Mouse (Mus musculus): ENCODE data around the gene Ripor3.

Ripor3 gene

DNA sequence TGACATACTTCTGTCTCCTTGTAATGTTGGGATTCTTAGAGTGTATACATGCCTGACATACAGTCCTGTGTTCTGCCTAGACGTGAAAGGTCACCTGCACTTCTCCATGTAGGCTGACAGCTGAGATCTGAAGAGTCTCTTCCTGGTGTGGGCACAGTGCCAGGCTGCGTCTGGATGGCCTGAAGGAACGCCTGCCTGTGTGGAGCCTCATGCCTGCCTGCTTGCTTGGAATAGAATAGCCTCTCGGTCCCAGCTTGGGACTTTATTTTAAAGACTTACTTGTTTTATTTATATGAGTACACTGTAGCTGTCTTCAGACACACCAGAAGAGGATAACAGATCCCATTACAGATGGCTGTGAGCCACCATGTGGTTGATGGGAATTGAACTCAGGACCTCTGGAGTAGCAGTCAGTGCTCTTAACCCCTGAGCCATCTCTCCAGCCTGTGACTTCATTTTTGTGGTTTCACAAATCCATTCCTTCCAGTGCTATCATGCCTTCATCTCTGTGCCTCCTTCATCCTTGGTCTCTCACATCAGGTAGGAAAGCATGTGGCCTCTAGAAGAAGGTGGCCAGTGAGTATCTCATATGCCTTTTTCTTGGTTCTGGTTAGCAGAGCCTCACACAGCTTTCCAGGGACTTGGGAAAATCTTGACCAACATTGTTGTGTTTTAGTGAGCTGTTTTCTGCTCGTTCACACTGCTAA is 52.2 kb downstream of the Ripor3 start:
- in situ Hi-C loops (cut with MboI; ENCODE audit: low sequenced_read_pairs), result no loop called here

DNA sequence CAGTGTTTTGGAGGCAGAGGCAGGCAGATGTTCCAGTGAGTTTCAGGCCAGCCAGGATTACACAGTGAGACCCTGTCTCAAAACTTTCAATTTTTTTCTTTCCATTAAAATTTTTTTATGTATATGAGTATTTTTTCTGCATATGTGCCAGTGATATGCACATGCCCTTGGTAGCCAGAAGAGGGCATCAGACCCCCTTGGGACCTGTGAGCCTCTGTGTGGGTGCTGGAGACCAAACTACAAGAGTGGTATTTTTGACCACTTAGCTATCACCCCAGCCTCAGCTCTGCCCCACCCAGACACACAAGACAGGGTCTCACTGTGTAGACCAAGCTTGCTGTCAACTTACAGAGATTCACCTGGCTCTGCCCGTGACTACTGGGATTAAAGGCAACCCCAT is 52.9 kb downstream of the Ripor3 start:
- in situ Hi-C loops (cut with MboI; ENCODE audit: low sequenced_read_pairs), result no loop called here

DNA sequence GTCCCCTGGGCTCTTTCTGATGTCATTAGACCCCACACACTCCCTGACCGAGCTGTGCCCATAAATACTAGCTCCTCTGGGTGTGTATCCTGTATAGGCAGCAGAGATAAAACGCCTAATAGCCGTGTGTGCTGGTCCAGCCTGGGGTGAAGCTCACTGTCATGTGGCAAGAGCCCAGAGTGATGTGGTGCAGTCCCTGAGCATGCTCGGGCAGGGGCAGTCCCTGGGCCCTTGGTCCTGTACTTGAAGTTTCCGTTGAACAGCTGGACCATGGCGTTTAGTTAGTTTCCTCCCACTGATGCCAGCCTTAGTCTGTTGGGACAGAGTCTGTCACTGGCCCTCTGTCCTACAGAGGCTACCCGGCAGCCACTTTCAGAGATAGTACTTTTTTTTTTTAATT is 55.5 kb downstream of the Ripor3 start:
- in situ Hi-C loops (cut with MboI; ENCODE audit: low sequenced_read_pairs), result no loop called here

DNA sequence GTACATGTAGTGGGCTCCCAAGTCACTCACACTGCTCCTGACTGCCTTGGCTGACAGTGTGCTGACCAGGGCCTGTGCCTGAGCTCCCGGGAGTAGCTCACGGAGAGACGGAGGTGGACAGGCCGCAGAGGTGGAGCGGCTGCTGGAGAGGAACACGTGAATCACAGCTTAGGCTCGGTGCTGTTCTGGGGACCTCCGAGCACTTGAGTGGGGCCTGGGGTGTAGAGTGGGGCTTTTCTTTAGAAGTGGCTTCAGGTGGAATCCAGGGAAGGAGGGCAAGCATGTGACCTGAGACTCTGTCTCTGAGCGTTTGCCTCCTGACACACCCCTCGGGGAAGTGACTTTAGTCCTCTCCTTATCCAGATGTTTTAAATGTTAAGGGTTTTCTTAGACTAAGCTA is 56.6 kb downstream of the Ripor3 start:
- in situ Hi-C loops (cut with MboI; ENCODE audit: low sequenced_read_pairs), result no loop called here

DNA sequence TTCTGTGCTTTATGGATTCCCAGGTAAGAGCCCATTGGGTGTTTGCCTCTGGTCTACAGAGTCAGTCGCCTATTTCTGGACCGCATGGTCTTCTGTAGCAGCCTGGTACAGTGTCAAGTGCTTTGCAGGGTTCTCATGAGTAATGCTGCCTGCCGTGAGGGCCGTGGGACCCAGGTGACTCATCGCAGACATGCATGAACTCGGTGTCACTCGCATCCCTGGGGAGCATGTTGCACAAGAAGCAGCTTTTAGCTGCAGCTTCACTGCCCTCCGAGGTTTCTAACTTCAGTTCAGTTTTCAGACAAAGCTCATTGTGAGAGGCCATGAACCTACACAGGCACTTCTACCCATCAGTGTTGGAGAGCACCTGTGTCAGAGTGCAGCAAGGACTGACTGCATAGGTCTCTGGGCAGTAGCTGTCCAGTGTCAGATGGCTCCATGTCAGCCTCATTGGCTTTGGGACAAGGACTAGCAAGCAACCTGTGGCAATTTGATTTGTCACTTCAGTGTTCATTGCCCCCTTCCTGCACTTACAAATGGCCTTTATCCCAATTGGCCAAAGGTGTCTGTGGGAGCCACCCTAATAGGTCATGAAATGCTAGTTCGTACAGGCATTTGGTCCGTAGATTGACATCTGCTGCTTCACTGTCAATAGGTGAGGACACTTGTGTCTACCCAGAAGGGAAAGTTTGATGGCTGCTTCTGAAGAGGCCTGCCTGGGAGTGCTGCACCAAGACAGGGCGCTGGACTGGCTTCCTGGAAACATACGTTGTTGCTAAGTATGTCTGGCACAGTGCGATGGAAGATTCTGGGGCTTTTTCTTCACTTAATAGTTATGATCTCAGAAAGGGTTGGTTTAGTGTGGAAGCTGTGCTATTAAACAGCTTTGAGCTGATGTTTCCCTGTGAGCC is 58.9 kb downstream of the Ripor3 start:
- in situ Hi-C loops (cut with MboI; ENCODE audit: low sequenced_read_pairs), result no loop called here

DNA sequence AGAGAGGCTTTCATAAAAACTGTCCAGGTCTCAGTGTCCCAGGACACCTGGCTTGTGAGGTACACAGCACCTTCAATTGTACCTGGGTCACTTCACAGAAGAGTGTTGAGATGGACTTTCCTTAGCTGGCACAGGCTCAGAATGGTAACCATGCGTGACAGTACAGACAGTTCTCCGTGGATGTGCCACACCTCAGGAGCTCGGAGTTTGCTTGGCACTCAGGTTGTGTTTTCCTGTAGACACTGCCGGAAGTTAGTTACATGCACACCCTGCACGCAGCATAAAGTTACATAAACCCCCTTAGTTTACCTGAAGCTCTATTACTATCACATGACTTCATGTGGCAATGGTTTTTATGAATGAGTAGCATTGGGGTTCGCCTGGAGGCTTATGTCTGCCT is 59.7 kb downstream of the Ripor3 start:
- in situ Hi-C loops (cut with MboI; ENCODE audit: low sequenced_read_pairs), result no loop called here

DNA sequence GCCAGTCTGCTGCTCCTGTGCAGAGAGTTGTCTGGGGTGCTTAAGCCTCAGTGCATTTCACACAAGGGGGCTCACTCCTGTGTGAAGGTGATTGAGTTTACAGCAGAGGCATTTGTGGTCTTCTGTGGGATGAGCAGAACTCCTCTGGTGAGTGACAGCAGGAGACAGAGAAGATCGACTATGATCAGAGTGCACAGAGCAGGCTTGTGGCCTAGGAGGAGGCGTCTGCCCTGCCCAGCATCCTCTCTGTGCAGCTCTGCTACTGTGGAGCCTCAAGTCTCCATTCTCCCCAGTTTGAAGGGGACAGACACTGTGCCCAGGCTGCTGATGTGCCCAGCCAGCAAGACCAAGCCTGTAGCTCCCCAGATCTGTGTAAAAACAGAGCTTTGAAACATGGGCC is 60.6 kb downstream of the Ripor3 start:
- in situ Hi-C loops (cut with MboI; ENCODE audit: low sequenced_read_pairs), result no loop called here

DNA sequence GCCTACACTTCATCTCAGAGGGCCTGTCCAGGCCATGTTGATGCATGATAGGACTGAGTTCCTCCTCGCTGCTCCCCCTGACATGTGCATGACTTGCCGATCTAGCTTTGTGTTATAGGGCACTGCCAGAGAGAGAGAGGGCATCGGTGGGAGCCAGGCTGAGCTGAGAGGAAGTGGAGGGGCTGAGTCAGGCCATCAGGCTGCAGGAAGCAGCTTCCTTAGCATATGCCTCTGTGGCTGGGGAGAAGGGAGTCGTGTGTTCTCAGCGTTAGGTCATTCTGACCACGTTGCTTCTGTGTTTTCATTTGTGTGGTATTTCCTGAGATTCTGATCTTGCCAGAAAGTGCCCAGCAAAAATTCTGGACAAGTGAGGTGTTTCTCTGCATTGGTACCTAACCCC is 61.2 kb downstream of the Ripor3 start:
- in situ Hi-C loops (cut with MboI; ENCODE audit: low sequenced_read_pairs), result no loop called here

DNA sequence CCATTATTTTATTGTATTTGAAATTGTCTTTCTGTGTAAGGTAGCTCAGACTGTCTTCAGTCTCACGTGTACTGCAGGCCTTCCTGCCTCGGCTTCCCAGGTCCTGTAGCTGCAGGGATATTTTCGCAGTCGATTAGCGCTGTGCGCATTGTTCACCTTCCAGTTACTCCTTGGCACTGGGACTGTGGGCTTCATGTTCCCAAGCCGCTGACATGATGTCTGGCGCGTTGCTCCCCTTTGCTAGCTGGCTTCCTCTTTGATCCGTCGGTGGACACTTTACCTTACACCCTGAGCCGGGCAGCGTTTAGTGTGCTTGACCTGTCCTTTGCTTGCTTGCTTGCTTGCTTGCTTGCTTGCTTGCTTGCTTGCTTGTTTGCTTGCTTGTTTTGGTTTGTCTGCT is 61.9 kb downstream of the Ripor3 start:
- in situ Hi-C loops (cut with MboI; ENCODE audit: low sequenced_read_pairs), result no loop called here

DNA sequence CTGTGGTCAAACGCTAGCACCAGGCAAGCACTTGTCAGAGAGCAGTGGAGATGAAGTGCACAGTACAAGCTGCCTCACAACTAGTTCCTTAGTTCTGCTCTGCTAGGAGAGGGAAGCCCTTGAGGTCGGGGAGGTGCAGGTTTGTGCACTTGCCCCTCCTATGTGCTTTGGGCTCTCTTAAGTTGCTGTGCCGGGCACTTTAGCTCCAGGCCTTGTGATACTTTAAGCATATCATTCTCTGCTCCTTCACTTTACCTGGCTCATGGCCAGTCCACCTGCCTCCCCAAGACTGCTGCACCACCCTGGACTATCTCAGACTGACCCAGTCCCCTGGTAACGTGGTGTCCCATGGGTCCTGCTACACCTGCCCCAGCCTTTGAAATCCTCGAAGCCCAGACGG is 62.4 kb downstream of the Ripor3 start:
- in situ Hi-C loops (cut with MboI; ENCODE audit: low sequenced_read_pairs), result no loop called here

DNA sequence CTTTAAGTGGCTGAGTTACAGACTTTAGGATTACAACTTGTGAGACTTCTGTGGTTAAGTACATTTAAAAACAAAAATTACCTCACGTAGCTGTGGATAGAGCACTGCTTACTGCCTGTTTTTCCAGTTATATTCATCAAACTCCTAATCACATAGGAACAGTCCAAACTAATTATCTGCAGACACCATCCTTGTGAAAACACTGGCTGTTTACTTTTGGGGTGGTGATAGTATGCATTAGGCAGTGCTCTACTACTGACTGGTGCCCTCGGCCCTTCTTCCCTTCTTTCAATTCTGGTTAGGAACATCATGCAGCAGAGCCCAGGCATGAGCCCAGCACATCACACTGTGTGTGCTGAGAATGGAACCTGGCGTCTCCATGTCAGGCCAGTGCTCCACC is 63.2 kb downstream of the Ripor3 start:
- in situ Hi-C loops (cut with MboI; ENCODE audit: low sequenced_read_pairs), result no loop called here

DNA sequence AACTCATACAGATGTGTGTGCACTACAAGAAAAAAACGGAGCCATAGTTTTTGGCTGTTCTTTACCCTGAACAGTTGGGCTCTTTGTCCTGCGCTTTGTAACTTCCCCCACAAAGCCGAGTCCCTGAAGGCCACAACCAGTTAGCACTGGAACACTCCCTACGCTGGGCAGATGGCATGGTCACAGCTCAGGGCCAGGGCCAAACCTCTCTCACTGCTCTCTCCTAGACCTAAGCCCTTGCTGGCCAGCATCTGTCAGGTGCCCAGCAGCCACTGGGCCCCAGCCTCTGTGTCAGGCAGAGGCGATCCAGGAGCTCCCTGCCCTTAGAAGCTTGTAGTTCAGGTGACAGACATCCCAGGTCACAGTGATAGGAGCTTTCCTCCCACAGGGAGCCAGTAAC is 65.0 kb downstream of the Ripor3 start:
- in situ Hi-C loops (cut with MboI; ENCODE audit: low sequenced_read_pairs), result no loop called here

DNA sequence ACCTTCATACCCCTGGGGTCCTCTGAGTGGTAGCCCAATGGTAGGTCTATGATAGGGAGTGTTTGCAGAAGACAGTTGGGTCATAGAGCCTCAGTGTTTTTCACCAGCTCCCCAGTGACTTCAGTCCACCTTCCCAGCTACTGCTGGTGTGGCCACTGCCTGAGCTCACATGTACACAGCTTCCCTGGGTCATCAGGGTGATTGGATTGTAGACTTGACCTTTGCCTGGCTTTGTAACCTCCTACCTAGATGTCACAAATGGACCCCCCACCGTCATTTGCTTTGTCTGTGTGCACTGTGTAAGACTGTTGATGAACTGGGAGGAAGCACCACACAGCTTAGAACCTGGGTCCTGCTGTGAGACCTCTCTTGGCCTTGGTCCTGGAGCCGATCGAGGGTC is 66.2 kb downstream of the Ripor3 start:
- in situ Hi-C loops (cut with MboI; ENCODE audit: low sequenced_read_pairs), result no loop called here

DNA sequence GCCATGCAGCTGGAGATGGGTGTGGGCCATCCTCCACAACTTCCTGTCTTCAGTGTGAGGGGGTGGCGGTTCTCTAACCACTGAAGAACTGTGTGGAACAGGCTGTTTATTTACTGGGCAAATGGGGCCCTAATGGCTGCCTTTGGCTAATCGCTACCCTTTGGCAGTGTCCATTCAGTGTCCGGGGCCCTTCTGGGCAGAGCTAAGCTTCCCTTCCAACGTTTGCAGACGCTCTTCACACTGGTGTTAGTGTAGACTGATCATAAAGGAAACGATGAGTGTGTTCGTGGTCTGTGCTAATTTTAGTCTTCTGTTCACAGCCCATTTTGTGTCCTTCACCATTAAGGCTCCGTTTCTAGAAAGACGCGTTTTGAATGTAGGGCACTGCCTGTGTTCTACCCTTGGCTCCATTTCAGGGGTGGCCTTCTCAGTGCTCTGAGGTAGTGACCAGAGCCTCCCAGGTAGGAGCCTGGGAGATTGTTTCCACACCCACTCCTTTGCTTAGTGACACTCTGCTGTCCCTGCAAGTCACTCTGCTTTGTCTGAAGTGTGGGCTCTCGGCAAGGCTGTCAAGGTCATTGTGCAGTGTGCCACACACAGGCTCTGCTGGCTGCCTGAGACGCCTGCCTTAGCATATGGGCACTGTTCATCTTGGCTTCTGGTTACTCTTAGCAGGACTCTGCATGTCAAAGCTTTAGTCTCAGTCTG is 67.3 kb downstream of the Ripor3 start:
- in situ Hi-C loops (cut with MboI; ENCODE audit: low sequenced_read_pairs), result no loop called here

DNA sequence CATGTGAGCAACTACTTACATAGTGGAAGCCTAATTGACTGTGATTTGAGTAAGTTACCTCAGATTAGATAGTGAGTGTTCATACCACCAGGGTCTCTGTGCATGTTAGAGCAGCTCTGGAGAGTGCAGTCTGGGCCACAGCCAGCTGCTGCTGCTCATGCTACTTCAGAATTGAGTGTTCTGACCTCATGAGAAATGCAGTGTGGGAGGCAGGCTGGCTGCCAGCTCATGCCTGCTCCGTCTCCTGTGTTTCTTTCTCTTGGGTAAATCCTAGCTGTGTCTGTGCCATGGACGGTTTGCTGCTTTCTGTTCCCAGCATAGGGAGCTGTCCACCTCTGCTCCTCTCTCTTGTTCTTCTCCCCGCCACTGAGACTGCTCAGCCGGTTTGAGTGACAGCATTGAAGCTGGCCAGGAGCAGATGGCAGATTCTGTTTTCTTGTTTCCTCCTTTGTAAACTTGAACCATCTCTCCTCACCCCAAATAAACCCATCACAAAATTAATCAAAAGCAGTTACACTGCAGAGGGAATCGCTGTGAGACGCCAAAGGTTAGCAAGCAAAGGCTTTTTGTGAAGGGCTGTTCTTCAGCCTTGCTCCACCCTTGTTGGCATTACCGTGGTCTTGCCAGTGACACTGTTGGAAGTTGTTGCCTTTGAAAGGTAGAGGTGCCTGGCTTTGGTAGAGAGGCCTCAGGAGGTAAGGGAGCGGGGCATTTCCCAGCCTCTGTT is 68.1 kb downstream of the Ripor3 start:
- in situ Hi-C loops (cut with MboI; ENCODE audit: low sequenced_read_pairs), result no loop called here

DNA sequence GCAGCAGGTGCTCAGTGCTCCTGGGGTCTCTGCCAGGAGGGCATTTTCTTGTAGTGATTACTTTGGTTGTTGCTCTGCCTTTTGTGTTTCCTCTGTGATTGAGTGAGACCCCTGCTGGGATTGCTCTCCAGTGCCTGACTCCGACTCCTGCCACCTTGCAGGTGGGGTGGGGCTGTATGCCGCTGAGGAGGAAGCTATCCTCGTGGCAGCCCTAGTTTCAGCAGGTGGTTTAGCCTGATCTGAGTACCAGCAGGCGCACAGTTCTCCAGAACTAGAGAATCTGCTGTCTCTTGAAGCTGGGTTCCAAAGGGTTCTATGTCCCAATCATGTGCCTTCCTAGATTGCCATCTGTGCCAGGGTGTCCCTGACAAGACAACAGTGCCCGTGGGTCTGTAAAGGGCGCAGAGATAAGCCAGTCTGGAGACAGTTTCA is 68.7 kb downstream of the Ripor3 start:
- in situ Hi-C loops (cut with MboI; ENCODE audit: low sequenced_read_pairs), result no loop called here

DNA sequence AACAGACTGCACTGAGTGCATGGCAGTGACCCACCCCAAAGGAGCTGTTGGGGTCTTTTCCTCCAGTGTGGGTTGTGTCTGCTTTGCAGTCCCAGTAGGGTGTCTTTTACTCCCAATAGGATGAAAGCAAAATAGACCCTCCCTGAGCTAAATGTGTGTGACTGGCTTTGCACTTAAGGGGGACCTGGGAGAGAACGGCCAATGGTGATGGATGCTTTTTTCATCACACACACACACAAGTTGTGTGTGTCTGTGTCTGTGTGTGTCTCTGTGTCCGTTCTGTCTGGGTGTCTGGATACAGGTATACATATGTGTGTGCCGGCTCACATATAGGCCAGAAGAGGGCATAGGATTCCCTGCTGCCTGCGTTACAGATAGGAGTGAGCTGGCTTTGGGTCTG is 69.1 kb downstream of the Ripor3 start:
- in situ Hi-C loops (cut with MboI; ENCODE audit: low sequenced_read_pairs), result no loop called here

DNA sequence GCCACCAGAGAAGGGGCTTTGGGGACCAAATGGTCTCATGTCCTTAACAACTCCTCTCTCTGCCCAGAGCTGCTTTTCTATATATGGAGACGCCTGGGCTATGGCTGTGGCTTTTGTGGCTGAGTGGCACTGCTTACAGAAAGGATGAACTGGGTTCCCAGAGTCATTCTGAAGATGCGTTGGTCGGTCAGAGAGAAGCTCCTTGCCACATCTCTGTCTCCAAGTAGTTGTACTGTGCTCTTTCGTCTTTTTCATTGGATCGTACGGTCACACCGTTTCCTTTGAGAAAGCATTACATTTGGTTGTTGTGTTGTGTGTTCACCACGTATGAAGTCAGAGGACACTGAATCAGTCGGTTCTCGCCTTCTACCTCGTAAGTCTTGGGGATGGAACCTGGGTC is 69.8 kb downstream of the Ripor3 start:
- in situ Hi-C loops (cut with MboI; ENCODE audit: low sequenced_read_pairs), result no loop called here

DNA sequence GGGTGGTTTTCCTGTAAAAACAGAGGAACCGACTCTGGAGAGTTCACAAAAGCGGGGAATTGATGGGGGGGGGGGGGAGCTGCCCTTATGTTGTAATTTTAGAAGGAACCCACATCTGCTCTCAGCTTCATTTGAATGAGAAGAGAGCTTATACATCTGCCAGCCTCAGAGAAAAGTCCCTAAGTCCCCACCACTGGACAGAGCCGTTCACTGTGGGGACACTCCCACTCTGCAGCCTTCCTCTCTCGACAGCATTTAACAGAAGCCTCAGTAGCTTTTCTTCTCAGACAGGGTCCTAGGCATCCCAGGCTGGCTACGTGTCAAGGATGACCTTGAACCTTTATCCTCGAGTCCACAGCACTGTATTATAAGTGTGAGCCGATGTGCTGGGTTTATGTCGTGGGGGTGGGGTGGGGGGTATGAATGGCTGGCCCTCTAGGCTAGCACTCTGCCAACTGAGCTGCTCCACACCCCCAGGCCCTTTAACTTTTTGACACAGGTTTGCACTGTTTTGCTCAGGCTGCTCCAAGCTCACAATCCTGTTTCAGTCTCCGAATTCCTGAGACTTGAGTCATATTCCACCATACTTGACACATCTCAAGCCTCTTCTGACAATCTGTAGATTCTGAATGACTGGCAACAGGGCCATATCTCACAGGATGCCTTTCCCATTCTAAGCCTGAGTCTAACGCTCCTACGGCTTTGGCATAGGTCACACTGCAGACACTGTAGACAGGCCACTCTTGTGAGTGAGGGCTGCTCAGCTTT is 70.6 kb downstream of the Ripor3 start:
- in situ Hi-C loops (cut with MboI; ENCODE audit: low sequenced_read_pairs), result no loop called here

DNA sequence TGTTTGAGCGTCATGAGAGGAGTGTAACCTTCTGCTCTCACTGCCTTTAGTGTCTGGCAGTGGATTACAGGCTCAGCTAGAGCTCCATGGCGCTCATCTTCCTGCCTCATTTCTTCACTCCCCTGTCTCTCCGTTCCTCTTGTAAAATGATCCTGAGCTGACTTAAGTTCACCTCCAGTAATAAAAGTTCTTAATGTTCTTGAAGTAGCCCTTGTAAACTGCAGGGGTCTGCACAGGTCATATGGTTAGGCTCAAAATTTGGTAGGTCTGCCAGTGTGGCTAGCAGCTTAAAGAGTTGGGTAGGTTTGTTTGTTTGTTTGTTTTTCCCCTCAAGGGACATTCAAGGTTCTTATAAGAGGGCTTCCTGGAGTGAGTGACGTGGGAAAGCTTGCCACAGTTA is 71.2 kb downstream of the Ripor3 start:
- in situ Hi-C loops (cut with MboI; ENCODE audit: low sequenced_read_pairs), result no loop called here

All from CH12F3 (cell line).